Mouse (Mus musculus) induced T-regulatory cell, adult 2 months (primary cell): Measurements from ENCODE around the gene Sgo1.

Experiments used
- DNase-seq: peaks from one replicate; pipeline ENCODE4 v3.0.0-alpha.2; 2012; ENCODE audit warnings: low read depth

Gene Sgo1

DNA sequence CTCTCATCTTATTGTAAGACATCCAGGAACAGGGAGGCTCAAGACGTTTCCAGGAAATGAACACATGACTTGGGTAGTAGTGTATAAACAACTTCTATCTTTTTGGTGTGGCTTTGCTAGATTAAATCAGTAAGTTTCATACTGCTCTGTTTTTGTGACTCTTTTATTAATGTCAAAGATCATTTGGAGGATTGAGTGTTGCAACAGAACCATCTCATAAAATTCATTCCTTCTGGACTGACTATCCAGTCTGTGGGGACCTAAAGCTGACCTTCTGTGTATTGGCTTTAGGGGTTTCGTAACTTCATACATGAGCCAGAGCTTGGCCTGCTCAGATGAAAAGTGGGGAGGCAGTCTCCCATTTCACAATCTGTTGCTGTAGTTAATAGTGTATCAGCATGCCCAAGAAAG lies 38.9 kb downstream of the Sgo1 start:
- peak; percentile 52 for DNase-seq

DNA sequence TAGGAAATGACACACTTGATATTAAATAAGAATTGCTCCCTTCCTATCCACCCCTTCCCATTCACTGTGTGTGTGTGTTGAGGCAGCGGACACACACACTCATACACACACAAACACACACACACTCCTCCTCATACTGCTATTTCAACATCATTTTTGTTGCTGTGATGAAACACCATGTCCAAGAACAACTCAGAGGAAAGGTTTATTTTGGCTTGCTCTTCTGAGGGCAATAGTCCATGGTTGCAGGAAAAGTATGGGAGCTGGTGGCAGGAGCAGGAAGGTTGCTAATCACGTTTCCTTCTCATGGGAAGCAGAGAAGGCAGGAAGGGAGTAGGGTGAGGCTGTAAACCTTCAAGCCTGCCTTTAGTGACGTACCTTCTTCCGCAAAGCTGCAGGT lies 45.8 kb downstream of the Sgo1 start:
- no peak for DNase-seq

DNA sequence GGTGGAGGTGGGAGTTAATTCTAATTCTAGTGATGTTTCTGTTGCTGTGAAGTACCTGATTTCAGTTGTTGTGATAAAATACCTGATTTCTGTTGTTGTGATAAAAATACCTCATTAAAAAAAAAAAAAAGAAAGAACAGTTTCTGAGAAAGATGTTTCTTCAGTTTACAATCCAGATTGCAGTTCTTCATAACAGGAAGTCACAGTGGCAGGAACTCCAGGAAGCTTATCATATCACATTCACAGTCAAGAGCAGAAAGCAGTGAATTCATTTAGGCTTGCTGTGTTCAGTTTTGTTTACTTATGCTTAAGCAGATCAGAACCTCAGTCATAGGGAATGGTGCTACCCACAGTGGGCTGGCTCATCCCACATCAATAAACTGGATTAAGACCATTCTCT lies 57.8 kb downstream of the Sgo1 start:
- peak; percentile 18 for DNase-seq

DNA sequence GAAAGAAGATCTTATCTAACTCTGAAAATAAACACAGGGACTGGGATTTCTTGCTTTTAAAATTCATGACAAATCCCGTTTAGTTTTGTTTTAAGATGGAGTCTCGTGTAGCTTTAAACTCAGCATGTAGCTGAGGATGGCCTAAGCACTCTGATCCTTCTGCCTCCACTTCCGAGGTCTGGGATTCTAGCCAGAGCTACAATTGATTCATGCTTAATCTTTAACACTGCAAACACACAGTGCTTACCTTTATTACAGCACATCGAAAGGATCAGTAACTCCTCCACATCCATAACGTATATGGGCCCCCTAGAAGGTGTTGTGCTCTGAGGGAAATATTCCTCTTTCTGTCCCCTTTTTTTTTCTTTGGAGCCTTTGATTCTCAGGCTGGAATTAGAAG lies 61.0 kb downstream of the Sgo1 start:
- no peak for DNase-seq

DNA sequence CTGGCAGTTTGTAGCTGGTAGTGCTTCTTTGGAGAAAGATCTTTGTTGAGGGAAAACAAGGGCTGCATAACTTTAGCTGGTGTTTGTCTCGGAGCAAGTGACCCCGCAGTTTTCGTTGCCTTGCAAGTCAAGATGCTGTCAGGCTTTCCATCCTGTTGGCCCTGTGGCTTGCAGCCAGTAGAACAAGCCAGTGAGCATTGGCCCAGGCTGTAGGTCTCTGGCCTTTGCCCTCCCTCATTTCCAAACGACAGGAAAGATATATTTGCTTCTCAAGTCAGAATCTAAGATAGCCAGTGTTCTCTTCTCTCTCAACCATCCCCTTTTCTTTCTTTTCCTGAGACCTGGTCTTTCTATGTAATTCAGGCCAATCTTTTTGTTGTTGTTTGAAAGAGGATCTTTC lies 61.6 kb downstream of the Sgo1 start:
- no peak for DNase-seq

DNA sequence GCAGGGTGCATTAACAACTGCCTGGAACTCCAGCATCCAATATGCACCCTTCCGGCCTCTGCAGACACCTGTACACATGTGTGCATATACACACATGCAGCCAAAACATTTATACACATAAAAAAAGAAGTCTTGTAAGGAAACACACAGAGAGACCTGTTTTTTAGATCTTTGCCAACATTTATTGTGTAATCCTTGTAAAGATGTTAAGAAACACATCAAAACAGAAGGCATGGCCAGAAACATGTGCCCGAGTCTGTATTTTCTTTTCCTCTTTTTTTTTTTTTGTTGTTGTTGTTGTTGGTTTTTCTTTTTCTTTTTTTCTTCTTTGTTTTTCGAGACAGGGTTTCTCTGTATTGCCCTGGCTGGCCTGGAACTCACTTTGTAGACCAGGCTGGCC lies 63.0 kb downstream of the Sgo1 start:
- no peak for DNase-seq
